Mouse (Mus musculus): ENCODE results near the gene Nlrp6. TPM values are rescaled to one million over a fixed set of nuclear protein-coding genes. Genes with fewer than 3 reads are reported as not detected.

Gene Nlrp6
- polyA plus RNA-seq, 1 experiment from 2014 or later: 0.72 TPM

DNA sequence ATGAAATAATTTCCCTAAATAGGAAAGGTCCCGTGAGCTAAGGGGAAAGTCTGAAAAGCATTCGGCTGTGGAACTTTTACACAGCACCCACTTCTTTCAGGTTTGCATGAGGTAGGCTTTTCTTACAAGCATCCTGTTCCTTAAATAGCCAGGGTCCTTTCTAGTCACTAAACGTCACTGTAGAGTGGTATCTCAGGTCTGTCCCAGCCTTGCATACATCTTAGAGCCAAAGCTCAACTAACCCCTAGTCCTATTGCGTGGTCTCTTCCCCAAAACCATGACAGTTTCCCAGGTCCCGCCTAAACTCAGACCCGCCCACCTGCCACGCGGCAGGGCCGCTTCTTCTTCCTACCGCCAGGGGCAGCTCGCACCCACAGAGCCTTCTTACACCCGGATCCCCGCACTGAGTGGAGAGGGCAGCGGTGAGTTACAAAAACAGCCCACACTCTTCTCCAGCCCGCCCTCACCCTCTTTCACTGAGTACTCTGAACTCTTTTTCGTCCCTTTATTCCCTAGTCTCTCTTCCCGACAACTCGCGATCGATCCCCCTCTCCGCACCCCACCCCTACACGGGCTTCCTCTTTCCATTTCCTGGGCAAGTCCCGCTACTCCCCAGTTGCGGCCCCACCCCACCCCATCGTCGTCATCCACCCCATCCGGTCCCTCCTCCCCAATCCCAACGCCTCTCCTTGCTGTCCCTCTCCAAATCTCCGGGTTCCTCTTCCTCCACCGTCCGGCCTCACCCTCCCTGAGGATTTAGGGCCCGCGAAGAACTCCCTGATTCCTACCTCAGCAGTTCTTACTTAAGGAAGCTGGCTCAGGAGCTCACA is 20.7 kb downstream of the Nlrp6 start, which contains the start of gene Pgghg:
TSS of gene Pgghg (plus strand) at position 170 of the 830 bp plus-strand sequence.
- Histone ChIP-seq H3K27me3 (no peaks in the 10 kb centered on the region), H3K36me3 (peaks cover 7% of the 10 kb centered on the region; the same call in 1 of the 2 replicates), H3K9ac (peak within 1 kb of the TSS; percentile 64), H3K4me2 (peak within 1 kb of the TSS; percentile 62), H3K4me3 (peak within 1 kb of the TSS; percentile 62), H3K4me1 (peaks cover 35% of the 10 kb centered on the region), H3K9me3 (no peaks in the 10 kb centered on the region), H3K27ac (peak within 1 kb of the TSS; percentile 96)
- ATAC-seq (ENCODE audit: borderline replicate concordance, extremely low read depth, low FRiP score, low TSS enrichment): peak; percentile 92
- WGBS: 2% methylated on average over 33 of the region's 33 CpGs

DNA sequence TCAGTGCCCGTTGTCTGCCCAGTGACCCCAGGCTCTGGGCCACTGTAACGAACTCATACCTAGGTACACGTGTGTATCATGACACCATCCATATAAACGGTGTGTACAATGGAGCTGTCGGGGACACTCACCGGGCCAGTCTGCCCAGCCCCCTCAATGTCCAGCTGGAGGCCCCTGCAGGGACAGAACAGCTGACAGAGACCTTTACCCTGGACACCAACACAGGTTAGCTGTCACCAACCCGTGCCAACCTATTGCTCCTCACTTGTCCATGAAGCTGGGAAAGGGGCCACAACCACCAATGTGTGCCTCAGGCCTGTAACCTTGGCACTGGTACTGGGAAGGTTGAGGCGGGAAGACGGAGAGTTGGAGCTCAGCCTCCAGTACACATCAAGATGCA is 21.6 kb downstream of the Nlrp6 start:
- Histone ChIP-seq H3K9me3 (no peaks in the 10 kb centered on the region), H3K27me3 (no peaks in the 10 kb centered on the region), H3K9ac (peak overlapping the region; percentile 64), H3K36me3 (peaks cover 14% of the 10 kb centered on the region), H3K4me1 (peaks cover 35% of the 10 kb centered on the region), H3K27ac (peak overlapping the region; percentile 96), H3K4me2 (peak overlapping the region; percentile 62), H3K4me3 (peak overlapping the region; percentile 62)
- WGBS: 30% methylated on average over 9 of the region's 9 CpGs
- ATAC-seq (ENCODE audit: borderline replicate concordance, extremely low read depth, low FRiP score, low TSS enrichment): peak; percentile 5; the same call in 1 of the 2 replicates

DNA sequence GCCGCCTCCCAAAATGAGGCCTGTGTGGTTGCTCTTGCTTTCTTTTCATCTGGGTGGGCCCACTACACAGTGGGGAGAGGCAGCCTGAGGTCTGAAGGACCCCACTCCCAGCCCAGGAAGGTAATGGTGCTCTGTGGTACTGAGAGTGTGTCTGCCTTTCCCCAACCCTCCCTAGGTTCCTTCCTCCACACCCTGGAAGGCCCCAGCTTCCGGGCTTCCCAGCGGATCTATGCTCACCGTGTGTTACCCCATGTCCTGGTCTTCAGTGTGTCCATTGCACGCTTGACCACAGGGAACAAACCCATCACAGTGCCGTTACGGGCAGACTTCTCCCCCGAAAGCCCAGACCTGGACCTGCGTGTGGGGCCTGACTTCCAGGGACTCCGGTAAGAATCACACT is 22.1 kb downstream of the Nlrp6 start:
- Histone ChIP-seq H3K27me3 (no peaks in the 10 kb centered on the region), H3K9me3 (no peaks in the 10 kb centered on the region), H3K4me2 (peak overlapping the region; percentile 62; the same call in 1 of the 2 replicates), H3K4me1 (peaks cover 35% of the 10 kb centered on the region), H3K9ac (0 out of 2 replicates have a peak overlapping the region, but pooled peaks have one; percentile 64), H3K4me3 (0 out of 2 replicates have a peak overlapping the region, but pooled peaks have one; percentile 62), H3K36me3 (peaks cover 19% of the 10 kb centered on the region), H3K27ac (peak overlapping the region; percentile 96)
- WGBS: 80% methylated on average over 10 of the region's 10 CpGs
- no peak for ATAC-seq (ENCODE audit: borderline replicate concordance, extremely low read depth, low FRiP score, low TSS enrichment)

DNA sequence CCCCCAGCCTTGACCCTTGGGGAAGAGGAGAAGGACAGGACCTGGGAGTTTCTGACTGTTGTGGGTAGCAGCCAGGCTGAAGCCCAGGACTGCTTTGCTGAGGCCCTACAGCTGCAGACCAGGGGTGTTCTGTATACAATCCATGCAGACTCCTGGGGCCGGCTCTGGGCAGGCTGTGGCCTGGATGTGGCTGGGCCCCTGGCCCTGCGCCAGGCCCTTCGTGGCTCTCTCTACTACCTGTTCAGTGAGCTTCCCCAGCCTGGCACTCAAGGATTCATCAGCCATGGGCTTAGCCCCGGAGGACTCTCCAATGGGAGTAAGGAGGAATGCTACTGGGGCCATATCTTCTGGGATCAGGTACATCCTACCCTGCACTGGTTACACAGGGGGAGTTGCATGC is 22.7 kb downstream of the Nlrp6 start:
- WGBS: 54% methylated on average over 4 of the region's 4 CpGs
- Histone ChIP-seq H3K4me2 (no peak overlapping the region), H3K36me3 (peaks cover 23% of the 10 kb centered on the region), H3K9ac (no peak overlapping the region; the same call in 1 of the 2 replicates), H3K9me3 (no peaks in the 10 kb centered on the region), H3K27ac (peak overlapping the region; percentile 96; the same call in 1 of the 2 replicates), H3K4me1 (peaks cover 35% of the 10 kb centered on the region), H3K4me3 (no peak overlapping the region), H3K27me3 (no peaks in the 10 kb centered on the region)
- ATAC-seq (ENCODE audit: borderline replicate concordance, extremely low read depth, low FRiP score, low TSS enrichment): no peak

DNA sequence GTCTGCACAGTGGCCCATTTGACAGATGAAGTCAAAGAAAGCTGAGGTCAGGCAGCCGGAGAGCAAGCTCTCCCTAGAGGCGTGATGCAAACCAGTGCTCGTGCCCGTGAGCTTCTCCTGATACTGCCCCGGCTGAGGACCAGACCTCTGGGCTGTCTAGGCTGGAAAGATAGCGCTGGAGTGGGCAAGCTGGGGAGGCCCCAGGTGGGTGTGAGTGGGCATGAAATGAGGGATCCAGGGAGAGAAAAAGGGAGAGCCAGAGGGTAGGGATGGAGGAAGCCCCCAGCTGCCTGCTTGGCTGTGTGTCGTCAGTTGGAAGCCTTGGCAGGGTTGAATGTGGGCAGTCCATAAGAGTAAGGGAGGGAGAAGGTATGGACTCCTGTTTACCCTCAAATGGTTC is 23.5 kb downstream of the Nlrp6 start:
- Histone ChIP-seq H3K27me3 (no peaks in the 10 kb centered on the region), H3K4me1 (peaks cover 33% of the 10 kb centered on the region), H3K4me2 (no peak overlapping the region), H3K27ac (no peak overlapping the region), H3K4me3 (no peak overlapping the region), H3K36me3 (peaks cover 32% of the 10 kb centered on the region), H3K9me3 (no peaks in the 10 kb centered on the region), H3K9ac (no peak overlapping the region)
- ATAC-seq (ENCODE audit: borderline replicate concordance, extremely low read depth, low FRiP score, low TSS enrichment): no peak
- 89% methylated on average over 7 of the region's 7 CpGs for WGBS

DNA sequence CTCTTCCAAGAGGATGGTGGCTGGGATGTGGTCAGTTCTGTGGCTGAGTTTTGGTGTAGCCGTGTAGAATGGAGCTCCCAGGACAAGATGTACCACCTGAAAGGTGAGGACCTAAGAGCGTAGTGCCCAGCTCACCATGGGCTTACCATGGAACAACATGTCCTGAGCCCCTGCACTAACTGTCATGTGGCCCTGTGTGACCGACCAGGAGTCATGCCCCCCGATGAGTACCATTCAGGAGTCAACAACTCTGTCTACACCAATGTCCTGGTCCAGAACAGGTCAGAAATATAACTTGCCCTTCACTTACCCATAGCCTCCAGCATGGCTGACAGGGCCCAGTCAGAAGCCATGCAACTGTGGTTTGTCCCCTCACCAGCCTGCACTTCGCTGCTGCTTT is 24.5 kb downstream of the Nlrp6 start:
- Histone ChIP-seq H3K27me3 (no peaks in the 10 kb centered on the region), H3K4me3 (no peak overlapping the region), H3K9me3 (no peaks in the 10 kb centered on the region), H3K9ac (no peak overlapping the region), H3K4me1 (peaks cover 23% of the 10 kb centered on the region), H3K27ac (no peak overlapping the region), H3K4me2 (no peak overlapping the region), H3K36me3 (peaks cover 42% of the 10 kb centered on the region)
- 94% methylated on average over 5 of the region's 5 CpGs for WGBS
- ATAC-seq (ENCODE audit: borderline replicate concordance, extremely low read depth, low FRiP score, low TSS enrichment): no peak

DNA sequence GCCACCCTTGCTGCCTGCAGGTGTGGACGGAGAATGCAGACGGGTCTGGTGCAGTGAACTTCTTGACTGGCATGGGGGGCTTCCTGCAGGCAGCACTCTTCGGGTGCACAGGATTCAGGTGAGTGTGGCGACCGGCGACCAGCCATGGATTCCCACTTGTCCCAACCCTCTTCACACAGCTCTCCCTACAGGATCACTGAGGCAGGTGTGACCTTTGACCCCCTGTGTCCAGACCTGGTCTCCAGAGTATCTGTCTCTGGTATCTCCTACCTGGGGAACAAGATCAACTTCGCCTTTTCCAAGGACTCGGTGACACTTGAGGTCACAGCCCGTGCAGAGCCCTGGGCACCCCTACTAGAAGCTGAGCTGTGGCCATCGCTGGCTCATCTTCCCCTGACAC is 25.6 kb downstream of the Nlrp6 start:
- WGBS: 87% methylated on average over 10 of the region's 10 CpGs
- Histone ChIP-seq H3K4me1 (peaks cover 29% of the 10 kb centered on the region), H3K9me3 (no peaks in the 10 kb centered on the region), H3K4me2 (no peak overlapping the region), H3K9ac (no peak overlapping the region), H3K36me3 (peaks cover 43% of the 10 kb centered on the region), H3K27me3 (no peaks in the 10 kb centered on the region), H3K4me3 (no peak overlapping the region), H3K27ac (no peak overlapping the region)
- ATAC-seq (ENCODE audit: borderline replicate concordance, extremely low read depth, low FRiP score, low TSS enrichment): no peak

DNA sequence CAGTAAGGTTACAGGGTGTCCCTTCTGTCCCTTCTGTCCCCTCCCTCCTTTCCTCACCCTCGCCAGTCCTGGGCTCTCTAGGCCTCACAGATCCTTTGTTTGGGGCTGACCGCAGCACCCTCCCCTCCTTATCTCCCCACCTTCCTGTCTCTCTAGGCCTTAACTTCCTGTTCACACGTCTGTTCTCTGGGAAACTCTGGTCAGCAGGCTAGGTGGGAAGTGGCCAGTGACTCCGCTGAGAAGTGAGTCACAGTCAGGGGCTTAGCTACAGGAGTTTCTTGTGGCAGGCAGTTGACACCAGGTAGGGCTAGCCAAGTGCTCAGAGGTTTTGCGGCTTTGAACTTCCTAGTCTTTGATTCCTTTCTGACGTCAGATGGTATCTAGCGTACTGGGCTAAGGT is 26.3 kb downstream of the Nlrp6 start:
- H3K36me3 ChIP-seq: peaks cover 43% of the 10 kb centered on the region

DNA sequence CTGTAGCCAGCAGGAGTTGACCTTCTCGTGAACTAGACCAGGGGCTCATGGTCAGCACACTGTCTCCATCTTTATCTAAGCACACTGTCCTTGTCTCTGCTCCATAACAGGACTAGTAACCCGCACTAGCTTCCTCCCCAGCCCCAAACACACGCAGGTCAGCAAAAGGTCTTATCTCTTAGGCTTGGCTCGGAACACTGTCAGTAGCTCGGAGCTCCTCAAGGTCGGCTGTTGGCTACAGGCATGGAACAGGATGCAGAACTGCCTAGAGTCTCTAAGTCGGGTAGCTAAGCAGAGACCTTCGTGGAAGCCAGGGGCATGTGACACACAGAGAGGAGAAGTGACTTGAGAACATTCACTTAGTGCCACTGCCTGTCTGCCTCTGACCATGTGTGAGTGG is 27.5 kb downstream of the Nlrp6 start:
- Histone ChIP-seq H3K4me1 (peaks cover 29% of the 10 kb centered on the region), H3K9me3 (no peaks in the 10 kb centered on the region), H3K36me3 (peaks cover 43% of the 10 kb centered on the region), H3K27me3 (no peaks in the 10 kb centered on the region), H3K9ac (no peak overlapping the region), H3K4me3 (no peak overlapping the region), H3K27ac (no peak overlapping the region), H3K4me2 (no peak overlapping the region)
- ATAC-seq (ENCODE audit: borderline replicate concordance, extremely low read depth, low FRiP score, low TSS enrichment): no peak
- 70% methylated on average over 8 of the region's 8 CpGs for WGBS

More for the DNA sequence above, 26.3 kb downstream of the Nlrp6 start:
- no peak overlapping the region for H3K4me3 ChIP-seq
- H3K9ac ChIP-seq: no peak overlapping the region
- H3K9me3 ChIP-seq: no peaks in the 10 kb centered on the region
- no peak for ATAC-seq (ENCODE audit: borderline replicate concordance, extremely low read depth, low FRiP score, low TSS enrichment)
- peaks cover 35% of the 10 kb centered on the region for H3K4me1 ChIP-seq
- H3K4me2 ChIP-seq: no peak overlapping the region
- WGBS: 40% methylated on average over 7 of the region's 7 CpGs
- no peaks in the 10 kb centered on the region for H3K27me3 ChIP-seq
- no peak overlapping the region for H3K27ac ChIP-seq

DNA sequence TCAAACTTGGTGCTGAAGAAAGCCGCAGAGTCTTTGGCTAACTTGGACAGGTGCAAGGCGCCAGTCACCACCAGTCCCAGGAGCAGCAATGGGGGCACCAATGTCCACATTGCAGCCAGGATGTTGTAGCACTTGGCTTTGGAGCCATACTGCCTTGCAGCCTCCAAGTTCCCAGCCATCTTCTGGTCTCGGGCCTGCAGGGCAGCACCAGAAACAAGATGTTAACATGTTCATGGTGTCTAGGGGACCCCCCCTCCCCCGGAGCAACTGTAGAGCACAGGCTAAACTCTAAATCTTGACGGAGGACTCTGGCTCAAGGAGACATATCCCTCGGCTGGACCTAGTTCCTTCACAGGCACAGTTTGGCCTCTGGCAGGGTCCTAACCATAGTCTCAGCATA is 28.6 kb downstream of the Nlrp6 start:
- no peaks in the 10 kb centered on the region for H3K9me3 ChIP-seq
- no peak overlapping the region for H3K4me2 ChIP-seq
- WGBS: 81% methylated on average over 6 of the region's 6 CpGs
- peaks cover 43% of the 10 kb centered on the region for H3K36me3 ChIP-seq
- no peak overlapping the region for H3K9ac ChIP-seq
- ATAC-seq (ENCODE audit: borderline replicate concordance, extremely low read depth, low FRiP score, low TSS enrichment): no peak
- no peak overlapping the region for H3K4me3 ChIP-seq
- H3K27ac ChIP-seq: no peak overlapping the region
- H3K4me1 ChIP-seq: peaks cover 35% of the 10 kb centered on the region
- no peaks in the 10 kb centered on the region for H3K27me3 ChIP-seq

DNA sequence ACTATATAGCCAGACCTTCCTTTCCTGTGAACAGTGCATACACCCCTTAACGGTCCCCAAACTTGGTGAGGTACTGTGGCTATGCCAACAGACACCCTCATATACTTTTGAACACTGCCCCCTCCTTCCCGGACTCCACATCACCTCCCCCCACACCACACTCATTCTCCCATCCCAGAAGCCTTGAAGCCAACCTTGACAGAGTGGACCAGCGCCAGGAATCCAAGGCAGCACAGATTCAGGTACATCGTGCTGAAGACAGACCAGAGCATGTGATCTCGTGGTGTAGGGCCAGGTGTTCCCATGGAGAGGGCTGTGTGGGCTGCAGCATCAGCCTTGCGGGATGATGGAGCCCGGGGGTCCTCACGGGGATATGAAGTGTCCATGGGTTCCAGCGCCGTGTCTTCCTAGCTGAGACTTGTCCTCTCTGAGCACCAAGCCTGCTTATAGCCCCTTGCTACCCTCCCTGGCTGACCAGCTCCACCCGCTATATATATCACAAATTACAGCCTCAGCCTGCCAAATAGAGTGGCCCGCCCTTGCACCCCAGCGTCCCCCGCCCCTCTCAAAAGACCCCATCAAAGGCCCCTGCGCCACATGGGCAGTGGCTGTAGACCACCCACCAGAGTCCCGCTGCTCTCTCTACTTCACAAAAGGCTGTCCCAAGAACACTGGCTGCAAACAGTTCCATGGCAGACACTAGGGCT is 29.3 kb downstream of the Nlrp6 start, which contains the start of gene Ifitm5:
TSS of gene Ifitm5 (minus strand) at position 468 of the 707 bp plus-strand sequence.
- H3K9me3 ChIP-seq: no peaks in the 10 kb centered on the region
- WGBS: 79% methylated on average over 16 of the region's 16 CpGs
- H3K27ac ChIP-seq: peak within 1 kb of the TSS; percentile 62
- no peak within 1 kb of the TSS for H3K4me3 ChIP-seq
- 0 out of 2 replicates have a peak within 1 kb of the TSS, but pooled peaks have one; percentile 12 for H3K4me2 ChIP-seq
- peaks cover 40% of the 10 kb centered on the region for H3K4me1 ChIP-seq
- ATAC-seq (ENCODE audit: borderline replicate concordance, extremely low read depth, low FRiP score, low TSS enrichment): no peak
- H3K27me3 ChIP-seq: no peaks in the 10 kb centered on the region
- no peak within 1 kb of the TSS for H3K9ac ChIP-seq
- H3K36me3 ChIP-seq: peaks cover 43% of the 10 kb centered on the region

DNA sequence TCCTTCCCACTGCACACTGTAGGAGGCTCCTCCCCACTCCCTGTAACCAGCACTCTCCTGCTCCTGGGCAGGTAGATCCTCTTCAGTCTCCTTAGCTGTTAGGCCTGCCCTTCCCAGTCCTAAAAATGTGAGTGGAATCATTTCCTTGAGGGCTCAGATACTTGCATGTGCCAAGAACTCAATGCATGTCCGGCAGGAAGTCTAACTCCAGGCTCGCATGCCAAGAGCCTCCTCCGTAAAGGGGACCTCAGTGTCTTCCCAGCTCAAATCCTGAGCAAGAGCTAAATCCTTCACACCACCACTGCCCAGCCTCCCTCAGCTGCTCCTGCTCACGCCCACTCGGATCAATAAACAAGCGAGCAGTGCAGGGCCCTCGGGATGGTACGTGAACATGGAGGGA is 30.3 kb downstream of the Nlrp6 start:
- H3K9me3 ChIP-seq: no peaks in the 10 kb centered on the region
- peak overlapping the region; percentile 62 for H3K27ac ChIP-seq
- 0 out of 2 replicates have a peak overlapping the region, but pooled peaks have one; percentile 12 for H3K4me2 ChIP-seq
- no peak for ATAC-seq (ENCODE audit: borderline replicate concordance, extremely low read depth, low FRiP score, low TSS enrichment)
- H3K36me3 ChIP-seq: peaks cover 40% of the 10 kb centered on the region
- H3K9ac ChIP-seq: no peak overlapping the region
- no peaks in the 10 kb centered on the region for H3K27me3 ChIP-seq
- 39% methylated on average over 8 of the region's 8 CpGs for WGBS
- peaks cover 42% of the 10 kb centered on the region for H3K4me1 ChIP-seq
- no peak overlapping the region for H3K4me3 ChIP-seq

Data from lung, embryonic 15.5 days (tissue).